Mouse (Mus musculus) megakaryocyte, embryonic 14.5 days (primary cell): ENCODE data around the gene Nkiras2.

Experiments
- FLI1 ChIP-seq: IDR thresholded peaks from 2 replicates; pipeline ENCODE4 v1.6.1; 2012; ENCODE audit warnings: low read length, inconsistent platforms, mixed read lengths
- GATA1 ChIP-seq: IDR thresholded peaks from 3 replicates; pipeline ENCODE4 v1.6.1; 2012; ENCODE audit warnings: mixed read lengths, low read length, inconsistent platforms, borderline replicate concordance

DNA sequence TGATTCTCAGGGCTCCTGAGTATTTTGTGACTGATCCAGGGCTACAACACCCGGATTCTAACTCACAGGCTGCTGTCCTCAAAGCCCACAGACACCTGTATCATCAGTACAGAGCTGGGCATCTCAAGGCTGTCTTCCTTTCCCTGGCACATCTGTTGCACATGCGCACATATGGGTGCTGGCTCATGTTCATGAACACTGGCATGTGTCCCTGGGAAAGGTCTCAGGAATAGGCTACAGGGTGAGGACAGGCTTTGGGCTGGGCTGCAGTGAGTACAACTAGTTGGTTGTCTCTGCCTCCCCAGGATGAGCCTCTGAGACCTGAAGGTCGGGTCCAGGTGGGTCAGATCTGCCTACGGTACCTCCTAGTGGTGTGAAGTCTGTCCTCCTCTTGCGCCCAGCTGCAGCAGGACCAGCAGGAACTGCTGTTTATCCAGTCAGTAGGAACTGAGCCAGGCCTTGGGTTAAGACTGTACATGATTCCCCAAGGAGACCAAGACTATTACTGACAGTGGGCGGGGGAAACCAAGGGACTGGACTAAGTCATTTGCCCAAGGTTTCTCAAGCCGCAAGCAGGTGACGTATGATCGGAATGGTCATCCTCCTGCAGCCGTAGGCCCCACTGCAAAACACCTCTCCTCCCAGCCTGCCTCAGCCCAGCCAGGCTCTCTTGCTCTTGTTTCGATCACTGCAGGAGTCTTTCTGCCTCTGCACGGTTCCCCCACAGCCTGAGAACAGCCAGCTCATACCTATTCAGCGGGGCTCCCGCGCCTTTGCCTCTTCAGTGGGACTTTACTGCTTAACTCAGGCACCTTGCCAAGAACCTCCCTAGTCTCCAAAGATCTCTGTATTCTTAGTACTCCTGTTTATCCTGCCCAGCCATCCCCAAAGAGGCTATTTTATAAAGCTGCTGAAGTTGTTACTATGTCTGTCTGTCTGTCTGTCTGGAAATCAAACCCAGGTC is 24.9 kb downstream of the Nkiras2 start:
- TF ChIP-seq FLI1 (no peak), GATA1 (no peak)
